Mouse (Mus musculus) adrenal gland, postnatal 4 days (tissue): ENCODE measurements around the gene Chd1l. TPM values are rescaled to one million over a fixed set of nuclear protein-coding genes. Genes with fewer than 3 reads are reported as not detected.
A peak's percentile ranks its signal among the peaks of the same experiment; 100 is the strongest.

Experiments
- DNase-seq, 2 experiments: peaks; one replicate each; pipeline ENCODE4 v3.0.0; 2021 to 2022; ENCODE audit warnings: low spot score in 2 of 2, mixed read lengths in 2 of 2
- long read RNA-seq, 2 experiments: library from polyadenylated mRNA; stranded (forward); transcript quantifications; one replicate each; pipeline ENCODE4 v2.0.0; 2021
- total RNA-seq, 2 experiments: library from RNA; stranded (reverse); gene quantifications; 2 replicates each; pipeline ENCODE4 v1.2.3; 2021

The Chd1l gene
- 10 to 100 TPM; 17.8 to 18.7 TPM for total RNA-seq
- long read RNA-seq, experiment 1, transcript Chd1l-201 (23 exons, 3,008 nt): major isoform, 12 of 33 reads
- long read RNA-seq, experiment 1, partial matches to known transcripts: 3 of 33 reads
- long read RNA-seq, experiment 1, other reads (novel, unspliced or antisense): 18 of 33 reads
- long read RNA-seq, experiment 2, transcript Chd1l-201 (23 exons, 3,008 nt): major isoform, 27 of 71 reads
- long read RNA-seq, experiment 2, partial matches to known transcripts: 9 of 71 reads
- long read RNA-seq, experiment 2, other reads (novel, unspliced or antisense): 35 of 71 reads

- DNase-seq: peak; percentile 82 to 84
These were observed at the start of gene Chd1l for GRCm38 (mm10) chr3:97609845-97610410. Gene Chd1l, minus strand, starts transcription at chr3:97610203.

- no peak for DNase-seq
These were observed 49.7 kb upstream of the Chd1l start for GRCm38 (mm10) chr3:97659746-97660145.

GRCm38 (mm10) chr3:97658426-97659193 is 48.6 kb upstream of the Chd1l start:
- DNase-seq: no peak

GRCm38 (mm10) chr3:97657655-97658411 is 47.8 kb upstream of the Chd1l start, which contains the start of gene Prkab2:
Gene Prkab2, plus strand, starts transcription at chr3:97658193.
- DNase-seq: peak; percentile 98 to 100

GRCm38 (mm10) chr3:97654901-97655300 is 44.9 kb upstream of the Chd1l start:
- DNase-seq: no peak

- DNase-seq: no peak
These were observed 43.8 kb upstream of the Chd1l start for GRCm38 (mm10) chr3:97653781-97654180.

- DNase-seq: no peak
These were observed 41.6 kb upstream of the Chd1l start for GRCm38 (mm10) chr3:97651604-97652003.

GRCm38 (mm10) chr3:97649469-97649868 is 39.5 kb upstream of the Chd1l start:
- DNase-seq: no peak

- no peak for DNase-seq
These were observed 39.0 kb upstream of the Chd1l start for GRCm38 (mm10) chr3:97649022-97649421.

GRCm38 (mm10) chr3:97648518-97648917 is 38.5 kb upstream of the Chd1l start:
- no peak for DNase-seq

- no peak for DNase-seq
These were observed 32.0 kb upstream of the Chd1l start for GRCm38 (mm10) chr3:97642001-97642400.

- DNase-seq: no peak
These were observed 31.4 kb upstream of the Chd1l start for GRCm38 (mm10) chr3:97641396-97641795.

GRCm38 (mm10) chr3:97634288-97634761 is 24.3 kb upstream of the Chd1l start:
- DNase-seq: no peak

GRCm38 (mm10) chr3:97633456-97633855 is 23.5 kb upstream of the Chd1l start:
- no peak for DNase-seq

GRCm38 (mm10) chr3:97631258-97631860 is 21.4 kb upstream of the Chd1l start:
- no peak for DNase-seq

GRCm38 (mm10) chr3:97630746-97631145 is 20.7 kb upstream of the Chd1l start:
- no peak for DNase-seq

- no peak for DNase-seq
These were observed 19.9 kb upstream of the Chd1l start for GRCm38 (mm10) chr3:97629941-97630340.

- peak; percentile 23 to 44 for DNase-seq
These were observed 18.5 kb upstream of the Chd1l start, which contains the start of gene Fmo5 for GRCm38 (mm10) chr3:97628391-97629001. Gene Fmo5, plus strand, starts transcription at chr3:97628804.

- DNase-seq: no peak
These were observed 17.9 kb upstream of the Chd1l start for GRCm38 (mm10) chr3:97627893-97628292.

- no peak for DNase-seq
These were observed 14.6 kb upstream of the Chd1l start for GRCm38 (mm10) chr3:97624611-97625010.
